Mouse (Mus musculus) 3T3-L1 (cell line): ENCODE data around the gene Gm33543.
A peak's percentile ranks its signal among the peaks of the same experiment; 100 is the strongest.

Source experiments
- DNase-seq: peaks from one replicate; pipeline ENCODE4 v3.0.0-alpha.2; 2015; ENCODE audit warnings: low read depth, low spot score

The Gm33543 gene

GRCm38 (mm10) chr10:95836530-95837264 lies 6.0 kb downstream of the Gm33543 start:
- DNase-seq = no peak

- DNase-seq = no peak
Observed at GRCm38 (mm10) chr10:95830891-95831290, 11.8 kb downstream of the Gm33543 start.

GRCm38 (mm10) chr10:95829471-95829870 lies 13.3 kb downstream of the Gm33543 start:
- no peak for DNase-seq

GRCm38 (mm10) chr10:95828374-95828773 lies 14.4 kb downstream of the Gm33543 start:
- no peak for DNase-seq

GRCm38 (mm10) chr10:95825651-95826050 lies 17.1 kb downstream of the Gm33543 start:
- no peak for DNase-seq

GRCm38 (mm10) chr10:95818506-95818905 lies 24.2 kb downstream of the Gm33543 start:
- no peak for DNase-seq

- no peak for DNase-seq
Observed at GRCm38 (mm10) chr10:95817419-95818161, 25.1 kb downstream of the Gm33543 start.

- DNase-seq = no peak
Observed at GRCm38 (mm10) chr10:95814351-95814750, 28.4 kb downstream of the Gm33543 start.

- no peak for DNase-seq
Observed at GRCm38 (mm10) chr10:95811869-95812268, 30.9 kb downstream of the Gm33543 start.

- no peak for DNase-seq
Observed at GRCm38 (mm10) chr10:95801443-95801811, 41.3 kb downstream of the Gm33543 start.

- DNase-seq = no peak
Observed at GRCm38 (mm10) chr10:95800693-95801442, 41.9 kb downstream of the Gm33543 start.

- no peak for DNase-seq
Observed at GRCm38 (mm10) chr10:95797645-95798395, 44.9 kb downstream of the Gm33543 start.

- peak; percentile 15 for DNase-seq
Observed at GRCm38 (mm10) chr10:95795500-95795899, 47.2 kb downstream of the Gm33543 start.

- DNase-seq = peak; percentile 15
Observed at GRCm38 (mm10) chr10:95794706-95795105, 48.0 kb downstream of the Gm33543 start.

- no peak for DNase-seq
Observed at GRCm38 (mm10) chr10:95791427-95791804, 51.3 kb downstream of the Gm33543 start.

GRCm38 (mm10) chr10:95790771-95791426 lies 51.8 kb downstream of the Gm33543 start:
- no peak for DNase-seq

GRCm38 (mm10) chr10:95787176-95787575 lies 55.6 kb downstream of the Gm33543 start:
- no peak for DNase-seq

GRCm38 (mm10) chr10:95784837-95785236 lies 57.9 kb downstream of the Gm33543 start:
- DNase-seq = no peak

GRCm38 (mm10) chr10:95780881-95781600 lies 61.7 kb downstream of the Gm33543 start:
- peak; percentile 56 for DNase-seq

- no peak for DNase-seq
Observed at GRCm38 (mm10) chr10:95779801-95780385, 62.8 kb downstream of the Gm33543 start.
